Mouse (Mus musculus) heart, adult 9 months (tissue): ENCODE measurements around the gene Ccdc141.

ENCODE experiments used
- DNase-seq, 2 experiments: peaks; one replicate each; pipeline ENCODE4 v3.0.0; 2022; ENCODE audit warnings: low spot score in 2 of 2

The Ccdc141 gene

GRCm38 (mm10) chr2:77133407-77133806 is 37.0 kb downstream of the Ccdc141 start:
- DNase-seq = no peak

GRCm38 (mm10) chr2:77126939-77127338 is 43.5 kb downstream of the Ccdc141 start:
- peak; percentile 43 to 46 for DNase-seq

DNA sequence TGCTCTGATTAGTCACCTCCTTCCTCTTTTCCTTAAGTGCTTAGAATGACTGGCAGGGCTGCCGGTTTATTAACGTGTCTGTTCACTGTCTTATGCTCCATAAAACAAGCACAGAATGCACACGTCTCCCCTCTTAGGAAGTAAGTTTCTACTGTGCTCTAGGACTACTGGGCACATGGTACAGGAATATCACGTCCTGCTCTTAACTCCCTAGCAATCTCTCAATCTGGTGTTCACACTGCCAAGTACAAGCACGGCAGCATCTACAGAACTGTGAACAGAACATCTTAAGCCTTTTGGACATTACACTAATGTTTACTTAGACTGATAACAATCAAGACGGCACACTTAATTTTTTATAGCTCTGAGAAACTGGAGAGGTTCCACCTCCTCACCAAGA is 52.3 kb downstream of the Ccdc141 start:
- no peak for DNase-seq

- DNase-seq = no peak
These were observed 56.1 kb downstream of the Ccdc141 start for GRCm38 (mm10) chr2:77114335-77114734.

- DNase-seq = peak; percentile 49 to 55
These were observed 56.6 kb downstream of the Ccdc141 start for GRCm38 (mm10) chr2:77113867-77114266.

DNA sequence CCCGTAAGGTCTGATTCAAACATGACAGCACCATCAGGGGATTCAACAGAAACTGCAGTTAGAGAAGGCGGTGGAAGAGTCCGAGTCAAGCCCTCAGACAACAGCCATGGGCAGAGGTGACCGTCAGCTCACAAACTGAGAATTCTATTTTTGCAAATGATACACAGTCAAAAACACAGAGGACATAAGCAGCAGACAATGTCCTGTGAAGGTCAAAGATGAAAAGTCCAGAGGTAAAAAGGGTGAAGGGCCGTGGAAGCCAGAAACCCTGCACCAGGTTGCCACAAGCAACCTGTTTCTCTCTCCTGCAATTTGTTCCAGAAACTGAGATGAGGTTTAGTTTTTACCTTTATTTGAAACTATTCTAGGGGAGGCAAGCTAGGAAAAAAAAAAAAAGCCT is 57.4 kb downstream of the Ccdc141 start:
- no peak for DNase-seq

- no peak for DNase-seq
These were observed 59.3 kb downstream of the Ccdc141 start for GRCm38 (mm10) chr2:77111095-77111494.

DNA sequence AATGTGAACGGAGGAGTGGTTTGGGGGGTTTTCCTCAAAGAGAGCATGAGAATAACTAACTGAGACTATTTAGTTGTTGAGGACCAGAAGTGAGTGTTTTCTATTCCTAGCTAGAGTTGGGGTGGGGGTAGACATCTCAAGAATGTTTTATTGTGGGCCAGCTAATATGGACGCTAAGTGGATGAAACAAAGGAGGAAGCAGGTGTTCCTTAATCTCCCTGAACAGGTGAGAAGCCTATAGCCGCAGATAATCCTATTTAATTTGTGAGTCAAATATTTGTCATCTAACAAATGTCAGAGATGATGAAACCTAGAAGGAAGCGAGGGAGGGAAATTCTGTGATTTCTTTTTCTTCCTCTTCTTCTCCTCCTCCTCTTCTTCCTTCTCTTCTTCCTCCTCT is 60.1 kb downstream of the Ccdc141 start:
- DNase-seq = no peak

- DNase-seq = peak in 1 of 2 experiments; percentile 16
These were observed 60.8 kb downstream of the Ccdc141 start for GRCm38 (mm10) chr2:77109506-77110123.

DNA sequence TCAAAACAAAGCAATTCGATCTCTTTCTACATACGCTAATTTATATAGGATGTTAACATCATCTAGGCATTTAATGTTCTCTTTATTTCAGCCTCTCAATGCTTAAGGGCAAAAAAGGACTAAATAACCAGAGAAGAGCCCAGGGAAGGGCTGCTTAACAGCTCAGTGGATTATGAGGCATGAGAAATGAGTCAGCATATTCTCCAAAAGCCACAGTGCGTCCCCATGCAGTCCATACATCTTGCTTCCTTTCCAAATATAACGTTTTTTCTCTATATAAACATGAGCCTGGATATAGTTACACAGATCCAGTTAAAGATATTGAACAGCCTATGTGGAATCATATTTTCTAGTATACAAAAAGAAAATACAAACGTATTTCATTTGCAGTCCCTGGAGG is 61.9 kb downstream of the Ccdc141 start:
- DNase-seq = no peak

- DNase-seq = no peak
These were observed 64.3 kb downstream of the Ccdc141 start for GRCm38 (mm10) chr2:77106150-77106549.

DNA sequence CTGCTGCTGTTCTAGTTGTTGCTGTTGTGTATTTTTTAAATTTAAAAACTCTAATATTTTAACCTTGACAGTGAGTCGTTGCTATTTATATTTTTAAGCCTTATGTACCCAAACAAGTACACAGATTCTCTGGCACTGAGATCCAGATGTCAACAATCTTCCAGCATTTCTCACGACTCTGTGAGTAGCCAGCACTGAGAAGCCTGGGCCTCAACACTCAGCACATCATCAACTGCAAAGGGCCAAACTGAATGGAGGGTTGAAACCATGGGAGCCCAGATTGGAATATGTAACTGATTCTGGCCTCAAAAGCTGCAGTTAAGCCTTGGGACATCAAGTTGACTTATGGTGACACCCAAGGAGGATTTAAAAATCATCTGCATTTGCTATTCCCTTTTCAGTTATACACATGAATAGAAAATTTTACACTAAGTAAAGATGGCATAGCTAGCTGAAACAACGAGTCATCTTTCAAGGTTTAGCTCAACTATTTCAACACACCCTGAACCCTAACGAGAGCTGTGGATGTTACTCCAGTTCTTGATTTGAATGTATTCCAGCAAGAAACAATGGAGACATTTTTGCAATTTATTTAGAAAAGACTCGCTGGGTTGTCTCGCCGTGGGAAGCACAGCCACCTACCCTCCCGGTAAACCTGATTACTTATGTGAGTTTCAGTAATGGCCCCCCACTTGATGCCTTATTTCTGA is 65.3 kb downstream of the Ccdc141 start:
- no peak for DNase-seq

- no peak for DNase-seq
These were observed 67.9 kb downstream of the Ccdc141 start for GRCm38 (mm10) chr2:77102516-77102915.

GRCm38 (mm10) chr2:77099814-77100213 is 70.6 kb downstream of the Ccdc141 start:
- no peak for DNase-seq

- no peak for DNase-seq
These were observed 71.7 kb downstream of the Ccdc141 start for GRCm38 (mm10) chr2:77098769-77099168.

DNA sequence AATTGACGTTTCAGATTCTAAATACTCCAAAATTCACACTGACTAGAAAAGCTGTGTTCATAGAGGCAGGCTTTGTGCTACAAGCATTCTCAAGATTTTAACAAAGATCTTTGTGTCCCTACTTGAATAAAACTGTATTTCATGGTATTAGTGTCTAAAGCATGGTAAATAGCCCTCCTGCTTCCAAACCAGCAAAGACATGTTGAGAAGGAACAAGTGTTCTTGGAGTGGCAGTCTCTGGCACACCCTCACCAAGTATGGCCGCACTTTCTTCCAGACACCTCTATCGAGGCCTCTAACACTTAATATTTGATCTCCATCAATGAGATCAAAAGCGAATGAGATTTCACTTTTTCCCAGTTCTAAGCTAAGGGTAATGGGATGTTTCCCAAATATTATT is 78.7 kb downstream of the Ccdc141 start:
- no peak for DNase-seq

DNA sequence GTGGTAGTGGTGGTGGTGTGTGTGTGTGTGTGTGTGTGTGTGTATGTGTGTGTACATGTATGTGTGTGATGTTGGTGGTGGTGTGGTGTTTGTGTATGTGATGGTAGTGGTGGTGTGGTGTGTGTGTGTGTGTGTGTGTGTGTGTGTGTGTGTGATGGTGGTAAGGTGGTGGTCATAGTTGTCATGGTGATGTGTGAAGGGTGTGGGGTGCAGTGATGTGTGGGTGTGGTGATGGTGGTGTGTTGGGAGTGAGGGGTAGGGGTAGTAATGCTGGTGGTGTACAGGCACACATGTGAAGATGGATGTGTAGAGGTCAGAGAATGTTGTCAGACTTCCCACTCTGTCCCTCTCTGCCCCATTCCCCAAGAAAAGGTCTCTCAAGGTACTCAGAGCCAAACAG is 85.1 kb downstream of the Ccdc141 start:
- no peak for DNase-seq

GRCm38 (mm10) chr2:77084629-77085028 is 85.8 kb downstream of the Ccdc141 start:
- no peak for DNase-seq

- no peak for DNase-seq
These were observed 89.3 kb downstream of the Ccdc141 start for GRCm38 (mm10) chr2:77081156-77081555.

GRCm38 (mm10) chr2:77080657-77081056 is 89.8 kb downstream of the Ccdc141 start:
- no peak for DNase-seq

DNA sequence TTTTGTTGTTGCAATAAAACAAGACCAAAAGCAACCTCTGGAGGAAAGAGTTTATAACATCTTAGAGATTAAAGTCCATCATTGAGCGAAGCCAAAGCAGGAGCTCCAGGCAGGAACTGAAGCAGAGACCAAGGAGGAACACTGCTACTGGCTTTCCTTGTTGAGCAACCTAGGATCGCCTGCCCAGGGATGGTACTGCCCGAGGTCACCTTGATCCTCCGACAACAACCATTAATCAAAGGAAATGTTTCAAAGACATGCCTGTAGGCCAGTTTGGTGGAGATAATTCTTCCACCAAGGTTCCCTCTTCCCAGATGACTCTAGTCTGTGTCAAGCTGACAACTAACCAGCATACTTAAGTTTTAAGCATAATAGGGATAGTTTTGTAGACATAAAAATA is 91.7 kb downstream of the Ccdc141 start:
- no peak for DNase-seq

DNA sequence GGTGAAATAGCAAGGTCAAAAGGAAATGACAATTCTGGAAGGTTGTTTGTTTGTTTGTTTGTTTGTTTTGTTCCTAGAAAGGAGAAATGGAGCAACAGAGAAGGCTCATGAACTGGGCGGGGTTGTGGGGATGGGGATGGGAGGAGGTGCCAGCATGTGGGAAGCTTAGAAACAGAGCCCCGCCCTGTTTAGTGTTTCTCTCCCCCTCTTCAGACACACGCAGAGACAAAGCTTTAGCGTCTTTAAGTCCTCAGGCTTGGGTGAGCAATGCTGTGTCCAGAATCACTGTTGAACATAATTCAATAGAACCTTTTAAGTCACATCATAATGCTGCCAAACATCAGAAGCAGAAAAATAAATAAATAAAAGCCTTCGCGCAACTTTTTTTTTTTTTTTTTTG is 96.1 kb downstream of the Ccdc141 start:
- no peak for DNase-seq

- no peak for DNase-seq
These were observed 96.5 kb downstream of the Ccdc141 start for GRCm38 (mm10) chr2:77073930-77074329.

DNA sequence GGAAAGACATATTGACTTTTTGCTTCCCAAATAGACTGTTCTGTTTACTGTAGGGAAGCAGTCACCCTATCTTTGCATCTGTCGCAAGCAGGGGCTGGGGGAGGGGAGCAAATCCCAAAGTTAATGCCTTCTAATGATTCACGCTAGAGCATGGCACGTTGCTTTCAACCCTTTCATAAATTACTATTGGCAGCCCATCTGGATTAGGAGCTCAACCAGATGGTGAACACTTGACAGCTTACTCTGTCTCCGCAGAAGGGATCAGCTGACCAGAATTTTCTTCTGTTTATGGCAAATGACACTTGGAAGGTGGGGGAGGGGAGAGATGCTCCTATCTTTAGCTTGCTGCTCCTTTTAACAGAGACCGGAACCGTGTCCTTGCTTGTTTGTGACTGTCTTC is 105.1 kb downstream of the Ccdc141 start:
- DNase-seq = no peak
